Mouse (Mus musculus): Measurements from ENCODE around the gene Ppip5k1. TPM values are rescaled to one million over a fixed set of nuclear protein-coding genes. Genes with fewer than 3 reads are reported as not detected.
A peak's percentile ranks its signal among the peaks of the same experiment; 100 is the strongest.
"Not testable (repeated sequence)": the region's sequence is repeated elsewhere in the genome, so short reads cannot be mapped to it uniquely, and the experiment has no call there.

Ppip5k1 gene
- polyA plus RNA-seq (2014; fragmentation: Nextera tagmentation; extraction: Ambion mirVana), result 20.3 and 23.5 TPM in 2 replicates

DNA sequence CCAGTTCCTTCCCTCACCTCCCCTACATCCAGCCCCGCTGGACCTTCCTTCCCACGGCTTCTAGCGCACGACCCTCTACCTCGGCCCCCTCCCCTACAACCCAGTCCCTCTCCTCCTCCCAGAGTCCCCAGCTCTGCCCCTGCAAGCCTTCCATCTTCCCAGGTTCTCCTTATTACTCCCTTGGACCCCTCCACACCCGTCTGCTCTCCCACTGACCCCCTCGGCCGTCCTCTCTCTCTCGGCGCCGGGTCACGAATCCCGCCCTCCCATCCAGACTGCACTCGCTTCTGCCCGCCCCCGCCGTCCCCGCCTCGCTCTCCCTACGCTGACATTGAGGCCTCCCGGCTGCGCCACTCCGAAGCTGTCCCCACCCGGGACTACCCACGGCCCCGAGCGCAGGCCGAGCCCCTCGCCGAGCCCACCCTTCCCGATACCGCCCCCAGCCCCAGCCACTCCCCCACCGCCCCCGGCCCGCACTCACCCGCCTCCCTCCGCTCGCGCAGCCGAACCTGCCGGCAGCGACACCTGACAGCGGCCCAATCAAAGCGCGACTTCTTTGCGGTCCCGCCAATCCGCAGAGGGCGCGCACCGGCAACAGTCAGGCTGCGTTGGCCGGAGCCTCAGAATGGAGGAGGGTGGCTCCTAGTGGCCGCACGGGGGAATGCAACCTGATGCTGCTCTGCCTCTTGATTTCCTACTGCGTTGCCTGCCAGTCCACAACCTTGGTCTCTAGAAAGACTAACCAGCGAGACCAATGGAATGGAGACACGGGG lies at the start of gene Ppip5k1:
Ppip5k1 (minus strand) TSS at position 577 of the 773 bp plus-strand sequence.
- no peaks in the 10 kb centered on the region for H3K9me3 ChIP-seq (ENCODE audit: control insufficient read depth, low read length)
- peak within 1 kb of the TSS; percentile 85 for H3K27ac ChIP-seq (ENCODE audit: low read depth, low read length)
- H3K36me3 ChIP-seq (ENCODE audit: control insufficient read depth, insufficient read depth, low read length), result no peaks in the 10 kb centered on the region
- WGBS, result 1% methylated on average over 58 of the region's 58 CpGs
- ATAC-seq (ENCODE audit: low read depth), result peak; percentile 95
- H3K4me1 ChIP-seq (ENCODE audit: control insufficient read depth, insufficient read depth, low read length), result 0 out of 2 replicates have a peak, but pooled peaks cover 11% of the 10 kb centered on the region
- peak within 1 kb of the TSS; percentile 75 for H3K4me2 ChIP-seq (ENCODE audit: low read depth, low read length)
- peak within 1 kb of the TSS; percentile 64 for H3K4me3 ChIP-seq (ENCODE audit: low read depth, low read length)
- peaks cover 6% of the 10 kb centered on the region for H3K27me3 ChIP-seq (ENCODE audit: control insufficient read depth, insufficient read depth, low read length)
- peak within 1 kb of the TSS; percentile 76 for H3K9ac ChIP-seq (replicated peaks; ENCODE audit: low read depth, low read length)

DNA sequence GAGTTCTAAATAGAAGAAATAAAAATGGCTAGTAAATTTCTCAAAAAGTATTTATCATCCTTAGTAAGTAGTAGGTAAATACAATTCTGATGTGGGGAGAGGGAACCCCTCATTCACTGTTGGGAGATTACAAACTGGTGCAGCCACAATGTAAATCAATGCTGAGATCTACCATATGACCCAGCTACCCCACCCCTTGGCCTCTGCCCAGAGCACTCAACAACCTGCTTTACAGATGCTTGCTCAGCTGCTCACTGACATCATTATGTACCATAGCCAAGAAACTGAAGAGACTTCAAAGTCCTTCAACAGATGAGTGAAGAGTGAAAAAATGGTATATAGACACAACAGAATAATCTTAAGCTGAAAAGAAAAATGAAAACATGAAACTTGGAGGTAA lies 48.1 kb upstream of the Ppip5k1 start:
- no peaks in the 10 kb centered on the region for H3K4me1 ChIP-seq (ENCODE audit: control insufficient read depth, insufficient read depth, low read length)
- no peak overlapping the region for H3K27ac ChIP-seq (ENCODE audit: low read depth, low read length)
- no peaks in the 10 kb centered on the region for H3K9me3 ChIP-seq (ENCODE audit: control insufficient read depth, low read length)
- H3K27me3 ChIP-seq (ENCODE audit: control insufficient read depth, insufficient read depth, low read length), result no peaks in the 10 kb centered on the region
- no peak overlapping the region for H3K9ac ChIP-seq (replicated peaks; ENCODE audit: low read depth, low read length)
- H3K4me2 ChIP-seq (ENCODE audit: low read depth, low read length), result no peak overlapping the region
- ATAC-seq (ENCODE audit: low read depth), result no peak
- no peak overlapping the region for H3K4me3 ChIP-seq (ENCODE audit: low read depth, low read length)
- H3K36me3 ChIP-seq (ENCODE audit: control insufficient read depth, insufficient read depth, low read length), result no peaks in the 10 kb centered on the region

DNA sequence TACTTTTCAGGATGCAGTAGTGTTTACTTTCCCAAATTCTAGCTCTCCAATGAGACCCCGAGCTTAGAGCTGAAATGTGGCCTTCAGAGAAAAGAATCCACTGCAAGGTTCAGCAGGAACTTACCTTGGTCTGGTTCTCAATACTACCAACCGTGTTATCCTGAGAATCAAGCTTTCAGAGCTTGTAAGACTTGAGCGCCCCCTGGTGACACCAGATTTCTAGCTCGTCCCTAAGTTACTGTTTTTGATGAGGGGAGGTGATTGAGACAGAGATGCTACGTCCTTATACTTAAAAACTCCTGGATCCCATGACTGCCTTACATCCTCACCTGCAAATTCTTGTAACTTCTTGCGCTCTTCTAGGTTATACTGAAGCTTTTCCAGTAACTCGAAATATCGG lies 41.4 kb upstream of the Ppip5k1 start:
- WGBS, result 14% methylated on average over 8 of the region's 8 CpGs
- Histone ChIP-seq H3K4me1 (ENCODE audit: control insufficient read depth, insufficient read depth, low read length) (no peaks in the 10 kb centered on the region), H3K9ac (replicated peaks; ENCODE audit: low read depth, low read length) (no peak overlapping the region), H3K9me3 (ENCODE audit: control insufficient read depth, low read length) (no peaks in the 10 kb centered on the region), H3K27ac (ENCODE audit: low read depth, low read length) (no peak overlapping the region), H3K4me2 (ENCODE audit: low read depth, low read length) (no peak overlapping the region), H3K36me3 (ENCODE audit: control insufficient read depth, insufficient read depth, low read length) (no peaks in the 10 kb centered on the region), H3K27me3 (ENCODE audit: control insufficient read depth, insufficient read depth, low read length) (no peaks in the 10 kb centered on the region), H3K4me3 (ENCODE audit: low read depth, low read length) (no peak overlapping the region)
- ATAC-seq (ENCODE audit: low read depth), result no peak

DNA sequence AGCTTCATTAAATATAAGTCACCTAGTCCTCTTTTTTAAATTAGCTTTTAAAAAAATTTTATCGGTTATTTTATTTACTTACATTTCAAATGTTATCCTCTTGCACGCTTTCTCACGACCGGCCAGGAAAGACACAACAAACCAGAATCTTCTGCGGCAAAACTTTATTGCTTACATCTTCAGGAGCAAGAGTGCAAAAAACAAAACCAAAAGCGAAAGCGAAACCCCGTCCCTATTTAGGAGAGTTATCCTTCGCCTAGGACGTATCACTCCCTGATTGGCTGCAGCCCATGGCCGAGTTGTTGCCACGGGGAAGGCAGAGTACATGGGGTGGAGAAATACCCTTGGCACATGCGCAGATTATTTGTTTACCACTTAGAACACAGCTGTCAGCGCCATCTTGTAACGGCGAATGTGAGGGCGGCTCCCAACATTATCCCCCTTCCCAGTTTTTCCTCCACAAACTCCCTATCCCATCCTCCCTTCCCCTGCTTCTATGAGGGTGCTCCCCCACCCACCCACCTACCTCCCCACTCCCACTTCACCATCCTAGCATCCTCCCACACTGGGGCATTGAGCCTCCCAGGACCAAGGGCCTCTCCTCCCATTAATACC lies 31.9 kb upstream of the Ppip5k1 start, which contains the start of gene Strc:
Strc (minus strand) TSS at position 208 of the 615 bp plus-strand sequence.
- H3K9me3 ChIP-seq (ENCODE audit: control insufficient read depth, low read length); ATAC-seq (ENCODE audit: low read depth); H3K4me1 ChIP-seq (ENCODE audit: control insufficient read depth, insufficient read depth, low read length); H3K4me3 ChIP-seq (ENCODE audit: low read depth, low read length); H3K4me2 ChIP-seq (ENCODE audit: low read depth, low read length); H3K27ac ChIP-seq (ENCODE audit: low read depth, low read length); H3K9ac ChIP-seq (replicated peaks; ENCODE audit: low read depth, low read length); H3K36me3 ChIP-seq (ENCODE audit: control insufficient read depth, insufficient read depth, low read length); H3K27me3 ChIP-seq (ENCODE audit: control insufficient read depth, insufficient read depth, low read length): not testable (repeated sequence)
- 94% methylated on average over 15 of the region's 17 CpGs for WGBS

DNA sequence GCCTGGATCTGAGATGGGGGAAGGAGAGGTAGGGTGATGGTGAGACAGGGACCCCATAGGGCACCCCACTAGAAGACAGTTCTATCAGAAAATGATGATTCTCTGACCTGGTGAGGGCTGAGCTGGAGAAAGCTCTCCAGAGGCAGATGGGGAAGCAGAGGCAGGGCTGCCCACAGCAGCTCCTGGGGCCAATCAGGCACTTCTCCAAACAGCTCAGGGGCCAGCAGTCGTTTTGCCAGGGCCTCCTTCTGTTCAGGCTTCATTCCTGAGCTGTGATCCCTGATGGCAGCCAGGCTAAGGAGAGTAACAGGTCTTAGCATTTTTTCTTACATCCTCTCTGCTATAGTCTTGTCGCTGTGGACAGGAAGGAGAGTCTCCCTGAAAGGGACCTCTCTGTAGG lies 19.6 kb upstream of the Ppip5k1 start:
- no peak overlapping the region for H3K9ac ChIP-seq (replicated peaks; ENCODE audit: low read depth, low read length)

DNA sequence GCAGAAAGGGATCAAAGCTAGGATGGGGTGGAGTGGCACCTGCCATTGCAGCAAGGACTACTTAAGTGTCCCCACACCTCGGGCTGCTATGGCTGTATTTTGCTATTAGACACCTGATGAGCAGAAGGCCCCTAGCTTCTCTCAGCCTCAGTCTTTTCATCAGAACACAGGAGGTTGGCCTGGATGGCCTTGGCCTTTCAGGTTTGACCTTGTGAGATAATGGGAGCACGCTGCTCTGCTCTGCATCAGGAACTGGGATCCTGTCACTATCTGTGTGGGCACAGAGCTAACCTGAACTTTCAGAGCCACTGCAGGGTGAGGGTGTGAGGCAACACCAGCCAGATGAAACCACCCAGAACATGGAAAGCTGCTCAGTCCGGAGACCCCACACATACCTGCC lies 17.1 kb upstream of the Ppip5k1 start:
- no peak overlapping the region for H3K27ac ChIP-seq (ENCODE audit: low read depth, low read length)
- ATAC-seq (ENCODE audit: low read depth), result no peak
- no peak overlapping the region for H3K4me3 ChIP-seq (ENCODE audit: low read depth, low read length)
- H3K4me1 ChIP-seq (ENCODE audit: control insufficient read depth, insufficient read depth, low read length), result no peaks in the 10 kb centered on the region
- no peaks in the 10 kb centered on the region for H3K9me3 ChIP-seq (ENCODE audit: control insufficient read depth, low read length)
- no peaks in the 10 kb centered on the region for H3K27me3 ChIP-seq (ENCODE audit: control insufficient read depth, insufficient read depth, low read length)
- whole genome bisulfite sequencing, result 77% methylated on average over 3 of the region's 3 CpGs
- no peaks in the 10 kb centered on the region for H3K36me3 ChIP-seq (ENCODE audit: control insufficient read depth, insufficient read depth, low read length)
- H3K4me2 ChIP-seq (ENCODE audit: low read depth, low read length), result no peak overlapping the region
- no peak overlapping the region for H3K9ac ChIP-seq (replicated peaks; ENCODE audit: low read depth, low read length)

More for the DNA sequence above, 19.6 kb upstream of the Ppip5k1 start:
- no peak overlapping the region for H3K4me3 ChIP-seq (ENCODE audit: low read depth, low read length)
- H3K27ac ChIP-seq (ENCODE audit: low read depth, low read length), result no peak overlapping the region
- ATAC-seq (ENCODE audit: low read depth), result no peak
- no peaks in the 10 kb centered on the region for H3K36me3 ChIP-seq (ENCODE audit: control insufficient read depth, insufficient read depth, low read length)
- no peaks in the 10 kb centered on the region for H3K9me3 ChIP-seq (ENCODE audit: control insufficient read depth, low read length)
- 49% methylated on average over 2 of the region's 2 CpGs for WGBS
- H3K27me3 ChIP-seq (ENCODE audit: control insufficient read depth, insufficient read depth, low read length), result no peaks in the 10 kb centered on the region
- no peak overlapping the region for H3K4me2 ChIP-seq (ENCODE audit: low read depth, low read length)
- H3K4me1 ChIP-seq (ENCODE audit: control insufficient read depth, insufficient read depth, low read length), result no peaks in the 10 kb centered on the region

DNA sequence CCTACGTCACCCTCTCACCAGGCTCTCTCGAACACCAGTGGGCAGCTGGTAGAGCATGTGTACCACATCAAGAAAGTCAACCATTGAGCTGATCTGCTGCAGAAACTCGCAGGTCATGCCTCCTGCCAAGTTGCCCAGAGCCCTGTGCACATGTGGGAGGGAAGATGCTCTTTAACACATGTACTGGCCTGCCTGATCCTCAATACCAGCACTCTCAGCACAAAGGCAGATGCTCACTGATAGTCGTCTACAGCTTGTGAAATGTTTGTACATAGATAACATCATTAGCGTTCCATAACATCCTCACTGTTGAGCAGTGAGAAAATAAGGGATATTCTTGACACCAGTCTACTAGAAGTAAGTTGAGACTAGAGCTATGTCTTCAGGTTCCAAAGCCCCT lies 15.7 kb upstream of the Ppip5k1 start:
- H3K4me3 ChIP-seq (ENCODE audit: low read depth, low read length), result no peak overlapping the region
- H3K27ac ChIP-seq (ENCODE audit: low read depth, low read length), result no peak overlapping the region
- ATAC-seq (ENCODE audit: low read depth), result no peak
- H3K4me1 ChIP-seq (ENCODE audit: control insufficient read depth, insufficient read depth, low read length), result no peaks in the 10 kb centered on the region
- no peaks in the 10 kb centered on the region for H3K36me3 ChIP-seq (ENCODE audit: control insufficient read depth, insufficient read depth, low read length)
- WGBS, result 89% methylated on average over 5 of the region's 5 CpGs
- H3K9ac ChIP-seq (replicated peaks; ENCODE audit: low read depth, low read length), result no peak overlapping the region
- no peaks in the 10 kb centered on the region for H3K27me3 ChIP-seq (ENCODE audit: control insufficient read depth, insufficient read depth, low read length)
- no peak overlapping the region for H3K4me2 ChIP-seq (ENCODE audit: low read depth, low read length)
- H3K9me3 ChIP-seq (ENCODE audit: control insufficient read depth, low read length), result no peaks in the 10 kb centered on the region

DNA sequence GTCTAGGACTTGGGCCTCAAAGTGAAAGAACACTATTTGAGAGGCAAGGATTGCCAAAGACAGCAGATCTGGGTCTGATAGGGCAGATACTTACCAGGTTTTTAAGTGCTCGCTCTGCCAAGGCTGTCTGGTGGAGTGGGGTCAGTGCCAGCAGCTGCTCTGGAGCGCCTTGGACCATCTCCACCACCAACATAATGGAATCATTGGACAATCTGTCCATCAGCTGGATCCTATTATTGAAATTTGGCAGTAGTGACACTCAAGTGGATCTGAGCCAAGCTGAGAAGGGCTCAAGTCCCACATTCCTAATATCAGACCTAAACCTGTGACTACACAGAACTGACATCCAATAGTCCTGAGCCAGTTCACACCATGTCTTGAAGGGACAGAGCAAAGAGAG lies 13.6 kb upstream of the Ppip5k1 start:
- Histone ChIP-seq H3K9ac (replicated peaks; ENCODE audit: low read depth, low read length) (no peak overlapping the region), H3K4me2 (ENCODE audit: low read depth, low read length) (no peak overlapping the region), H3K4me3 (ENCODE audit: low read depth, low read length) (no peak overlapping the region), H3K27ac (ENCODE audit: low read depth, low read length) (no peak overlapping the region), H3K9me3 (ENCODE audit: control insufficient read depth, low read length) (no peaks in the 10 kb centered on the region), H3K4me1 (ENCODE audit: control insufficient read depth, insufficient read depth, low read length) (no peaks in the 10 kb centered on the region), H3K36me3 (ENCODE audit: control insufficient read depth, insufficient read depth, low read length) (no peaks in the 10 kb centered on the region), H3K27me3 (ENCODE audit: control insufficient read depth, insufficient read depth, low read length) (no peaks in the 10 kb centered on the region)
- no peak for ATAC-seq (ENCODE audit: low read depth)
- 78% methylated on average over 2 of the region's 2 CpGs for WGBS

DNA sequence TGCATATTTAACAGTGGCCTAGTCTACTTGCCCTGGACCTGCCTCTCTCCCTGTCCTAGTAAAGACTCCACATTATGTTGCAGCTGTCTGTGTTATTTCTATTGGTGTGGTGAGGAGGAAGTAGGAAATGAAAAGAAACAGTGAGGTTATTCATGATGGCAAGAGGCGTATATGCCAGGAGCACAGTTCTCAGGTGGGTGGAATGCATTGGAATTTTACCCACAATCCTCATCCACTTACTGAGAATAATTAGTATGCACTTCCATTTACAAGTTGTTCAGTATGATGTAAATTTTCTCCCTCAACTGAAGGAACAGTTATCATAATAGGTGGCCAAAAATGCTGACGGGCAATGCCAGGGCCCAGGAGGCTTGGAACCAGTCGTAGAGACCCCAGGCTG lies 8.5 kb upstream of the Ppip5k1 start:
- Histone ChIP-seq H3K9ac (replicated peaks; ENCODE audit: low read depth, low read length) (no peak overlapping the region), H3K4me1 (ENCODE audit: control insufficient read depth, insufficient read depth, low read length) (no peaks in the 10 kb centered on the region), H3K27me3 (ENCODE audit: control insufficient read depth, insufficient read depth, low read length) (peaks cover 2% of the 10 kb centered on the region; the same call in 1 of the 2 replicates), H3K36me3 (ENCODE audit: control insufficient read depth, insufficient read depth, low read length) (no peaks in the 10 kb centered on the region), H3K4me3 (ENCODE audit: low read depth, low read length) (no peak overlapping the region), H3K9me3 (ENCODE audit: control insufficient read depth, low read length) (no peaks in the 10 kb centered on the region), H3K4me2 (ENCODE audit: low read depth, low read length) (no peak overlapping the region), H3K27ac (ENCODE audit: low read depth, low read length) (no peak overlapping the region)
- no peak for ATAC-seq (ENCODE audit: low read depth)
- WGBS, result 90% methylated on average over 3 of the region's 3 CpGs
